Mouse (Mus musculus) testis, adult 2 months (tissue): ENCODE measurements around the gene Adgrf4. TPM values are rescaled to one million over a fixed set of nuclear protein-coding genes. Genes with fewer than 3 reads are reported as not detected.

Experiments
- H3K27ac ChIP-seq: fragments of 200-500 bp; 2 replicates; pipeline ENCODE4 v1.5.1; 2012; ENCODE audit warnings: low read depth, low read length; ENCODE audit not compliant: control insufficient read depth, insufficient read depth
- H3K27me3 ChIP-seq: fragments of 200-500 bp; 2 replicates; pipeline ENCODE4 v1.6.1; 2012; ENCODE audit warnings: mild to moderate bottlenecking, low read length, moderate library complexity; ENCODE audit not compliant: control insufficient read depth, insufficient read depth
- H3K36me3 ChIP-seq: fragments of 200-500 bp; 2 replicates; pipeline ENCODE4 v1.6.1; 2012; ENCODE audit warnings: mild to moderate bottlenecking, low read length; ENCODE audit not compliant: control insufficient read depth, insufficient read depth
- H3K4me1 ChIP-seq: fragments of 200-500 bp; 2 replicates; pipeline ENCODE4 v1.6.1; 2012; ENCODE audit warnings: low read length; ENCODE audit not compliant: control insufficient read depth, insufficient read depth
- H3K4me3 ChIP-seq: fragments of 200-500 bp; 2 replicates; pipeline ENCODE4 v1.5.1; 2012; ENCODE audit warnings: low read depth, mild to moderate bottlenecking, low read length, moderate library complexity, mixed read lengths; ENCODE audit not compliant: control insufficient read depth
- CTCF ChIP-seq: fragments of 200-500 bp; IDR thresholded peaks from 2 replicates; pipeline ENCODE4 v1.5.1; 2012; ENCODE audit warnings: low read depth, mild to moderate bottlenecking, inconsistent platforms, low read length, moderate library complexity; ENCODE audit not compliant: control insufficient read depth, insufficient read depth, insufficient replicate concordance
- POLR2A ChIP-seq: fragments of 200-500 bp; IDR thresholded peaks from 2 replicates; pipeline ENCODE4 v1.6.1; 2012; ENCODE audit warnings: low read depth, mild to moderate bottlenecking, inconsistent platforms, low read length, moderate library complexity; ENCODE audit not compliant: control insufficient read depth
- polyA plus RNA-seq: library from polyadenylated mRNA; depleted of rRNA; stranded (reverse); fragments of >200 nt; gene quantifications from 2 replicates; pipeline ENCODE4 v1.2.3, GENCODE M21; 2012; rRNA removed

Adgrf4 gene
- 0.12 and 0.14 TPM in 2 replicates for polyA plus RNA-seq

DNA sequence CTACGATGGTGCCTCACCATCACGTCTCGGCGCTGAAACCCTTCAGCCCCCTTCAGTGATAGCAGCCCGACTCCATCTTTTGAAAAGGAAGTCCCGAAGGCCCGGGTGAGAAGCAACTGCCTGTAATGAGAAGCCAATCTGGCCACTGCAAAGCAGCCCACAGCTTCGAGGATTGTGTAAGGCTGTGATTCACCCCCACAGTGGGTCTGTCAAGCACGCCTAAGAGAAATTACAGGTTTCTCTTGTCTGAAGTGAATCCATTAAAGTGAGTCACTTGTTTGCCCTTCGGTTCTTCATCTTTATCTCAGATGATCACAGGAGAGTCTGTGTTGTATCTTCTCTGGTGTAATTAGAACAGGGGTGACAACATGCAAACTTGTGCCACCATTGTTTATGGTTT, at the start of gene Adgrf4:
TSS of gene Adgrf4 (minus strand) at position 149 of the 400 bp plus-strand sequence.
- no peak for TF ChIP-seq POLR2A
- TF ChIP-seq CTCF: no peak
- no peaks in the 10 kb centered on the region for H3K36me3 ChIP-seq

DNA sequence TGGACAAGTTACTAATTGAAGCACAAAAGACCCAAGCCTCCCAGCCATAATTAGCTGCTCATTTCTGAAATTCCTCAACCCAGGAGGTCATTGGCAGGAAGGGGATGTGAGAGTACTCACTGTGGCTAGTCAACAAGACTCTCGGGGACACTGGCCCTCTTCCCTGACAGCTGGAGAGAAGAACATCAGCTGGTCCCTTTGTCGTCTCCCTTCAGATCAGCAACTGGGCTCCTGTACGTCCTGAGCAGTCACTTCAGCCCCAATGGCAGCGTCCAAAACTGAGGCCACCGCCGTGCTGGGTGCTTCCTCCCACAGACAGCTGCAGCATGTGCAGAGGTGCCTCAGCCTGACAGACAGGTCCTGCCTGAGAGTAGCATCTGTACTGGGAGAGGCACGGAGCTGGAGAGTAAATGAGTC, 49.7 kb upstream of the Adgrf4 start, which contains the start of gene Adgrf2:
TSS of gene Adgrf2 (minus strand) at position 379 of the 417 bp plus-strand sequence.
- Histone ChIP-seq H3K27ac (peak within 1 kb of the TSS; percentile 10), H3K27me3 (no peaks in the 10 kb centered on the region), H3K4me3 (no peak within 1 kb of the TSS), H3K36me3 (no peaks in the 10 kb centered on the region), H3K4me1 (no peaks in the 10 kb centered on the region)
- TF ChIP-seq CTCF (no peak), POLR2A (no peak)

More for the DNA sequence above, at the start of gene Adgrf4:
- H3K27ac ChIP-seq: no peak within 1 kb of the TSS
- no peaks in the 10 kb centered on the region for H3K27me3 ChIP-seq
- no peak within 1 kb of the TSS for H3K4me3 ChIP-seq
- H3K4me1 ChIP-seq: no peaks in the 10 kb centered on the region

DNA sequence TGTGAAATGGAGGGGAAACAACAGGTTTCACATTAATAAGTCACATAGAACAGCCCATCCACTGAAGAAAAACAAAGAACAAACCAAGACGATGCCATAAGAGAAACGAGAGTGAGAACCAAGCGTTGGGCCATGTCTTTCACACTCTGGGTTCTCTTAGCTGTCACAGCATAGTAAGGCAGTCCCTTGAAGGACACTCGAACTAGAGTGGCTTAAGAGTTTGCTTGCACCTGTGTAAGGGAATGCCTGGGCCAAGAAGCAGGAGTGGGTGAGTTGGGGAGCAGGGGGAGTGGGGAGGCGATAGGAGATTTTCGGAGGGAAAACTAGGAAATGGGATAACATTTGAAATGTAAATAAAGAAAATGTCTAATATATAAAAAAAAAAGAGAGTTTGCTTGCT, 46.7 kb upstream of the Adgrf4 start:
- H3K27me3 ChIP-seq: no peaks in the 10 kb centered on the region
- no peak overlapping the region for H3K4me3 ChIP-seq
- H3K4me1 ChIP-seq: no peaks in the 10 kb centered on the region
- H3K36me3 ChIP-seq: no peaks in the 10 kb centered on the region
- TF ChIP-seq POLR2A: no peak
- no peak for TF ChIP-seq CTCF
- no peak overlapping the region for H3K27ac ChIP-seq

DNA sequence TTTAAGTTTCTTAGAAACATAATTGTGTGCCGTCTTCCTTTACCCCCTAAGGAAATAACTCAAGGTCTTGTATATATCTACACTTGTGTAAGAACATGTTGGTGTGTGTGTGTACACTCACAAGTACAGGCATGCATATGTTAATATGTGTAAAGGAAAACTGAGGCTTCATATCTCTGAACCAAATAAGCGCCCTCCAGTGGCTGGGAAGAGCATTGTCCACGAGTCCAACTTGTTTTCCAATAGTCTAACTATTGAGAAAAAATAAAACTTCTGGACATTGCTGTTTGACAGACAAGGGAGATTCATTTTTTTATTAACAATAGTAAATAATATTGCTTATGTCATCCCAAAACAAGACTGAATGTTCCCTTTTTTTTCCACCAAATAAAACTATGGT, 25.1 kb upstream of the Adgrf4 start:
- no peak for TF ChIP-seq POLR2A
- Histone ChIP-seq H3K4me1 (no peaks in the 10 kb centered on the region), H3K36me3 (no peaks in the 10 kb centered on the region), H3K27ac (no peak overlapping the region), H3K27me3 (no peaks in the 10 kb centered on the region), H3K4me3 (no peak overlapping the region)

DNA sequence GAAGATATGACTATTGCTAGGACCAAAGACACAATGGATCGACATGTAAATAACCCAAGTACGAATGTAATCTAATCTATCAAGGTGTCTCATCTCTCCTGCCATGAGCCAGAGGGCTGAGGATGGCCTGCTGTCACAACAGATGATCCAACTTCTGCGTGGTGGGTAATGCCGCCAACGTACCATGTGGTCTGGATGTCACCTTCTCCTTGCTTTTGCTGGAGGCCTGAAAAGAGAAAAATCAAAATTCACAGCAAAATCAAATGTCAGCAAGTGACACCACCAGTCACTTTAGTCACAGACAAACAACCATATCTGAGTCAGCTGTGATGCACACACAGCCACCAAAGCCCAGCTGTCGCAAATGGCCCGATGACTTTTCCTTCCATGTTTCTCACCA, 22.9 kb upstream of the Adgrf4 start:
- no peak overlapping the region for H3K4me3 ChIP-seq
- TF ChIP-seq CTCF (no peak), POLR2A (no peak)
- H3K36me3 ChIP-seq: no peaks in the 10 kb centered on the region
- no peaks in the 10 kb centered on the region for H3K27me3 ChIP-seq
- no peaks in the 10 kb centered on the region for H3K4me1 ChIP-seq
- H3K27ac ChIP-seq: no peak overlapping the region

DNA sequence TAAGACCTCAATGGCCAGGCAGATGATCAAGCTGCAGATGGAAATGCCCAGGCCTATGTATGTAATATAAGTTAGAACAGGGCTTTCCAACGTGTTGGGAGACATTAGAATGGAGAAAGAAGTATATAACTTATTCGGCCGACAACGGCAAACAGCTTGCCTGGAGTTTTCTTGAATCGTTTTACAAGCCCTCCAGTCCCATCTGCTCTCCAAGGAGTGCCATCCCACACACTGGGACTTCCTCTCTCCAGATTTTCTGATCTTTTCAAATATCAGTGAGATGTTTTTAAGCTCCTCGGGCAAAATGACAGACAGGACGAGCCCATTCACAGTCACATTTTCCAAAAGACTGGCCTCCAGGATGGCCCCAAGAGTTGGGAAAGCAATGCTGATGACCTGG, 18.6 kb upstream of the Adgrf4 start:
- Histone ChIP-seq H3K4me1 (no peaks in the 10 kb centered on the region), H3K27me3 (no peaks in the 10 kb centered on the region), H3K36me3 (no peaks in the 10 kb centered on the region), H3K27ac (no peak overlapping the region), H3K4me3 (no peak overlapping the region)
- TF ChIP-seq POLR2A: no peak
- no peak for TF ChIP-seq CTCF

DNA sequence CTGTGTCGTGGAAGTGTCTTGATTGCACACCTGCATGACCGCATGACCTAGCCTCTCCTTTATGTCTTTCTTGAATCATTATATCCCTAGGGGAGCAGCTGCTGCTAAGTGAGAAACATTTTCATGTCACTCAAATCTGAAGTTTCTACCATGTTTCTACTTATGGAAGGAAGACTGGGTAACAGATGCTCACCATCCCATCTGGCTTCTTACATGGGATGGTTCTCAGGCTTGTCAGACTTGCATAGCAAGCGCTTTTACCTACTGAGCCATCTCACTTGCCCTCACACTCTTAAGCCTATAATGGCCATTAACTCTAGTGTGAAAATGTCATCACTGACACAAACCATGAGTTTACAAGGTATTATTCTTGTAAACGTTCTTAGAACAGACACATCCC, 13.5 kb upstream of the Adgrf4 start:
- no peaks in the 10 kb centered on the region for H3K36me3 ChIP-seq
- no peak for TF ChIP-seq POLR2A
- TF ChIP-seq CTCF: no peak
- H3K4me1 ChIP-seq: no peaks in the 10 kb centered on the region
- H3K27me3 ChIP-seq: no peaks in the 10 kb centered on the region
- no peak overlapping the region for H3K4me3 ChIP-seq
- H3K27ac ChIP-seq: no peak overlapping the region

DNA sequence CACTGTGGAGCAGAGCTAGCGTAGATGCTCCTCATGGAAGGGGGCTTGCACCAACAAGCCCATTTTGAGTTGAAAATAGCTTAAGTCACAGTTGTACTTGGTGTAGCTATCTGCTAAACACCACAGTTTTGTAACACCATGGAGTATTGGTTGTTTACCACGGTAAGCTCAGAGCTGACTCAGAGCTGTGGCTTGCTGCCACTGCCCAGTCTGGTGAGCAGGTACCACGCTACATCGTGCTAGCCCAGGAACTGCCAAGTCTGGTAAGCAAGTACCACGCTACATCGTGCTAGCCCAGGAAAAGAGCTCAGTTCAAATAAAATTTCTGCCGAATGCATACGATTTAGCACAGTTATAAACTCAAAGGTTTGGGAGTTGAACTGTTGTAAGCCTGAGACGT, 10.1 kb upstream of the Adgrf4 start:
- Histone ChIP-seq H3K27me3 (no peaks in the 10 kb centered on the region), H3K4me3 (no peak overlapping the region), H3K36me3 (no peaks in the 10 kb centered on the region), H3K4me1 (no peaks in the 10 kb centered on the region), H3K27ac (no peak overlapping the region)
- no peak for TF ChIP-seq CTCF
- TF ChIP-seq POLR2A: no peak
